In genomic region chr11:68693447-68694040, GRCm38 (mm10) we compare ENCODE assay signal across 8 mouse cellular contexts. TPM values are rescaled to one million over a fixed set of nuclear protein-coding genes. Genes with fewer than 3 reads are reported as not detected.
A peak's percentile ranks its signal among the peaks of the same experiment; 100 is the strongest.
DNase-seq lines count a peak whose midpoint lies in the region; ATAC-seq lines count a peak whose summit lies in the region.

No protein-coding gene starts in this region.

- H3K36me3 ChIP-seq in lung, embryonic 16.5 days (ENCODE audit: control insufficient read depth, insufficient read depth, low read length) = no peaks in the 10 kb centered on the region
- H3K36me3 ChIP-seq in forebrain, embryonic 13.5 days (ENCODE audit: poor library complexity, severe bottlenecking) = 0 out of 2 replicates have a peak, but pooled peaks cover 1% of the 10 kb centered on the region
- H3K36me3 ChIP-seq in liver, embryonic 12.5 days = peaks cover 8% of the 10 kb centered on the region; the same call in 1 of the 2 replicates
- H3K36me3 ChIP-seq in stomach, embryonic 16.5 days (ENCODE audit: control insufficient read depth, insufficient read depth, low read length) = no peaks in the 10 kb centered on the region

- 7% methylated on average over 10 of the region's 10 CpGs for WGBS in lung, embryonic 16.5 days
- 5% methylated on average over 10 of the region's 10 CpGs for WGBS in forebrain, embryonic 13.5 days
- 20% methylated on average over 10 of the region's 10 CpGs for WGBS in liver, embryonic 12.5 days (ENCODE audit: insufficient replicate concordance)
- 9% methylated on average over 10 of the region's 10 CpGs for WGBS in stomach, embryonic 16.5 days

- H3K27me3 ChIP-seq in lung, embryonic 16.5 days (ENCODE audit: control insufficient read depth, insufficient read depth, low read depth, low read length) = no peaks in the 10 kb centered on the region
- no peaks in the 10 kb centered on the region for H3K27me3 ChIP-seq in forebrain, embryonic 13.5 days
- 0 out of 2 replicates have a peak, but pooled peaks cover 10% of the 10 kb centered on the region for H3K27me3 ChIP-seq in liver, embryonic 12.5 days (replicated peaks)
- no peaks in the 10 kb centered on the region for H3K27me3 ChIP-seq in stomach, embryonic 16.5 days (ENCODE audit: control insufficient read depth, insufficient read depth, low read length)

- peak overlapping the region; percentile 77 for H3K4me2 ChIP-seq in lung, embryonic 16.5 days (ENCODE audit: low read depth, low read length)
- peak overlapping the region; percentile 76 for H3K4me2 ChIP-seq in forebrain, embryonic 13.5 days
- peak overlapping the region; percentile 98 for H3K4me2 ChIP-seq in liver, embryonic 12.5 days
- peak overlapping the region; percentile 68 for H3K4me2 ChIP-seq in stomach, embryonic 16.5 days (ENCODE audit: low read depth, low read length)

- H3K4me1 ChIP-seq in lung, embryonic 16.5 days (replicated peaks; ENCODE audit: control insufficient read depth, insufficient read depth, low read length) = peaks cover 11% of the 10 kb centered on the region
- peaks cover 20% of the 10 kb centered on the region for H3K4me1 ChIP-seq in forebrain, embryonic 13.5 days
- H3K4me1 ChIP-seq in liver, embryonic 12.5 days = peaks cover 54% of the 10 kb centered on the region
- peaks cover 9% of the 10 kb centered on the region for H3K4me1 ChIP-seq in stomach, embryonic 16.5 days (ENCODE audit: control insufficient read depth, insufficient read depth, low read length)

- no peak for ATAC-seq in lung, embryonic 16.5 days (ENCODE audit: low read depth)
- ATAC-seq in forebrain, embryonic 13.5 days = no peak
- ATAC-seq in liver, embryonic 12.5 days = no peak
- no peak for ATAC-seq in stomach, embryonic 16.5 days (ENCODE audit: insufficient read depth, low FRiP score)

- no peak for DNase-seq in lung, postnatal 25 days (ENCODE audit: low spot score)
- no peak for DNase-seq in right cerebral cortex, postnatal 36 days (ENCODE audit: low spot score in 2 of 2)
- DNase-seq in cerebellum, adult 9-11 months = no peak
- no peak for DNase-seq in lung, postnatal 36 days

- H3K4me3 ChIP-seq in lung, embryonic 16.5 days (ENCODE audit: low read length) = peak overlapping the region; percentile 97
- H3K4me3 ChIP-seq in forebrain, embryonic 13.5 days = peak overlapping the region; percentile 96
- peak overlapping the region; percentile 76 for H3K4me3 ChIP-seq in liver, embryonic 12.5 days
- H3K4me3 ChIP-seq in stomach, embryonic 16.5 days (replicated peaks; ENCODE audit: low read length) = peak overlapping the region; percentile 87

- peak overlapping the region; percentile 98 for H3K9ac ChIP-seq in lung, embryonic 16.5 days (ENCODE audit: low read length)
- peak overlapping the region; percentile 98 for H3K9ac ChIP-seq in forebrain, embryonic 13.5 days
- peak overlapping the region; percentile 79 for H3K9ac ChIP-seq in liver, embryonic 12.5 days
- peak overlapping the region; percentile 96 for H3K9ac ChIP-seq in stomach, embryonic 16.5 days (ENCODE audit: low read length)

- no peak overlapping the region for H3K27ac ChIP-seq in lung, embryonic 16.5 days (ENCODE audit: low read length)
- H3K27ac ChIP-seq in forebrain, embryonic 13.5 days = peak overlapping the region; percentile 41; the same call in 1 of the 2 replicates
- H3K27ac ChIP-seq in liver, embryonic 12.5 days = peak overlapping the region; percentile 94; the same call in 1 of the 2 replicates
- H3K27ac ChIP-seq in stomach, embryonic 16.5 days (ENCODE audit: low read length) = no peak overlapping the region

- H3K9me3 ChIP-seq in lung, embryonic 16.5 days (ENCODE audit: control insufficient read depth, low read length) = no peaks in the 10 kb centered on the region
- no peaks in the 10 kb centered on the region for H3K9me3 ChIP-seq in forebrain, embryonic 13.5 days (replicated peaks)
- H3K9me3 ChIP-seq in liver, embryonic 12.5 days (replicated peaks) = no peaks in the 10 kb centered on the region
- no peaks in the 10 kb centered on the region for H3K9me3 ChIP-seq in stomach, embryonic 16.5 days (replicated peaks; ENCODE audit: control insufficient read depth, low read length)

RNA-seq across cellular contexts. Expression of gene Myh10, which starts 2.2 kb away (rescaled TPM):
- polyA plus RNA-seq in lung, embryonic 16.5 days (2015; fragmentation: Nextera tagmentation; extraction: Ambion mirVana) = 119 and 125 TPM in 2 replicates
- polyA plus RNA-seq in forebrain, embryonic 13.5 days (2015; fragmentation: Nextera tagmentation; extraction: Ambion mirVana) = 108 and 122 TPM in 2 replicates
- 34.6 and 37.0 TPM in 2 replicates for polyA plus RNA-seq in liver, embryonic 12.5 days (2016; fragmentation: Nextera tagmentation; extraction: Ambion mirVana)
- polyA plus RNA-seq in stomach, embryonic 16.5 days (2015; fragmentation: Nextera tagmentation; extraction: Ambion mirVana) = 81.9 and 89.9 TPM in 2 replicates

Comparison
In these comparisons a context has a peak if more than half of its experiments do, and no peak if none do; other contexts are left out.
1. H3K27ac ChIP-seq: peak in forebrain, embryonic 13.5 days (single experiment) and liver, embryonic 12.5 days (single experiment); none in lung, embryonic 16.5 days (single experiment) and stomach, embryonic 16.5 days (single experiment).
2. Peak in every context shown above with its lines, with median percentiles within 50 percentile points of each other: H3K4me2 ChIP-seq, H3K4me3 ChIP-seq and H3K9ac ChIP-seq.